Mouse (Mus musculus) MEL (cell line): ENCODE measurements at regions not wholly inside any gene's neighbourhood (a gene's known extent, or its start where the extent isn't known, plus 50 kb on each side); places are given as distances from the start of the nearest gene placed in this dataset.

ENCODE experiments used
- BHLHE40 ChIP-seq: IDR thresholded peaks from 2 replicates; pipeline ENCODE4 v1.6.1; 2012; ENCODE audit warnings: low read depth, mild to moderate bottlenecking, inconsistent platforms, low read length, improper control_type of control experiment, borderline replicate concordance
- CHD1 ChIP-seq: IDR thresholded peaks from 2 replicates; pipeline ENCODE4 v1.6.1; 2012; ENCODE audit warnings: low read depth, mild to moderate bottlenecking, inconsistent platforms, low read length, improper control_type of control experiment
- CTCF ChIP-seq, 3 experiments: IDR thresholded peaks in 2 of 3; conservative IDR thresholded peaks in 1 of 3; 2 replicates each; pipeline ENCODE4 v1.5.1; 2011 to 2012; ENCODE audit warnings: low read length in 3 of 3, low read depth in 2 of 3, mild to moderate bottlenecking in 2 of 3, improper control_type of control experiment in 1 of 3, inconsistent platforms in 1 of 3, mixed read lengths in 1 of 3, moderate library complexity in 1 of 3; ENCODE audit not compliant: control insufficient read depth in 1 of 3, insufficient read depth in 1 of 3, poor library complexity in 1 of 3, severe bottlenecking in 1 of 3
- EP300 ChIP-seq, 2 experiments: IDR thresholded peaks; 2 replicates each; pipeline ENCODE4 v1.6.1; 2011; ENCODE audit warnings: improper control_type of control experiment in 2 of 2, low read length in 2 of 2, low read depth in 1 of 2, mild to moderate bottlenecking in 1 of 2
- GABPA ChIP-seq: IDR thresholded peaks from 2 replicates; pipeline ENCODE4 v1.6.1; 2012; ENCODE audit warnings: low read depth, mild to moderate bottlenecking, inconsistent platforms, low read length, improper control_type of control experiment, moderate library complexity
- NRF1 ChIP-seq: IDR thresholded peaks from 2 replicates; pipeline ENCODE4 v1.6.1; 2014; ENCODE audit warnings: low read depth, mild to moderate bottlenecking, inconsistent platforms, low read length, improper control_type of control experiment, moderate library complexity; ENCODE audit not compliant: poor library complexity, insufficient read depth, severe bottlenecking
- POLR2A ChIP-seq, 2 experiments: IDR thresholded peaks; 2 replicates each; pipeline ENCODE4 v1.6.1; 2011 to 2012; ENCODE audit warnings: low read length in 2 of 2, mild to moderate bottlenecking in 2 of 2, control low read depth in 1 of 2, improper control_type of control experiment in 1 of 2, low read depth in 1 of 2, moderate library complexity in 1 of 2; ENCODE audit not compliant: control insufficient read depth in 1 of 2, insufficient read depth in 1 of 2, poor library complexity in 1 of 2
- RAD21 ChIP-seq: IDR thresholded peaks from 2 replicates; pipeline ENCODE4 v1.6.1; 2011; ENCODE audit warnings: mild to moderate bottlenecking, low read depth, low read length, improper control_type of control experiment
- TAL1 ChIP-seq: IDR thresholded peaks from 2 replicates; pipeline ENCODE4 v1.6.1; 2012; ENCODE audit warnings: mild to moderate bottlenecking, inconsistent platforms, low read length, moderate library complexity, mixed read lengths
- USF1 ChIP-seq: IDR thresholded peaks from 2 replicates; pipeline ENCODE4 v1.6.1; 2014; ENCODE audit warnings: low read depth, mild to moderate bottlenecking, inconsistent platforms, low read length, improper control_type of control experiment, moderate library complexity
- ZMIZ1 ChIP-seq: IDR thresholded peaks from 2 replicates; pipeline ENCODE4 v1.6.1; 2012; ENCODE audit warnings: low read depth, mild to moderate bottlenecking, inconsistent platforms, low read length, improper control_type of control experiment, moderate library complexity

DNA sequence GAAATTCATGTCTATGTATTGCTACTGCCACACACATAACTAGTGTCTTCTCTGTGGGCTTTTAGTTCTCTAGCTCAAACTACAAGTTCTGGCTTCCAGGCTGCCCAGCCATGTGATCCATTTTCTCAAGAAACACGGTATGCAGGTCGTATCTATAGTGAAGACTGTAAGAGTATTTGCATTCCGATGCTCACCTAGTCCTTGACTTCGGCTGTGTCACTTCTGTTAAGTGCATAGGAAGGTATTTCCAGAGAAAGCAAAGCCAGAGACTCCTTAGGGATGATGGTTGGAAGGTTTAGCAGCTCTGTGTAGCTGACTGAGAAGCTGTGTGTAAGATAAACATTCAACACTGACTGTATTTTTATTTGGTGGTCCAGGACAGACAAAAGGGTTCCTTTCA, 750.0 kb downstream of the Tbl1xr1 start:
- TF ChIP-seq CTCF (IDR thresholded peaks at IDR 0.05 in 2 of 3, conservative IDR thresholded peaks at IDR 0.05 in 1 of 3; ENCODE audit: control insufficient read depth in 1 of 3, insufficient read depth in 1 of 3, low read depth in 2 of 3, low read length in 3 of 3, poor library complexity in 1 of 3, severe bottlenecking in 1 of 3), result no peak
- TF ChIP-seq TAL1, result no peak
- no peak for TF ChIP-seq POLR2A (IDR thresholded peaks at IDR 0.05; ENCODE audit: control insufficient read depth in 1 of 2, insufficient read depth in 1 of 2, low read depth in 1 of 2, low read length in 2 of 2, poor library complexity in 1 of 2)
- no peak for TF ChIP-seq CHD1
- TF ChIP-seq EP300 (IDR thresholded peaks at IDR 0.05; ENCODE audit: low read depth in 1 of 2, low read length in 2 of 2), result no peak
- TF ChIP-seq BHLHE40, result no peak
- TF ChIP-seq GABPA, result no peak
- no peak for TF ChIP-seq NRF1
- TF ChIP-seq USF1, result no peak
- TF ChIP-seq RAD21, result no peak
- no peak for TF ChIP-seq ZMIZ1
